Mouse (Mus musculus): ENCODE measurements around the gene Cd276. TPM values are rescaled to one million over a fixed set of nuclear protein-coding genes. Genes with fewer than 3 reads are reported as not detected.

Gene Cd276
- total and polyA plus RNA-seq, 3 experiments, result 0.55 to 1.3 (median 0.78) TPM

DNA sequence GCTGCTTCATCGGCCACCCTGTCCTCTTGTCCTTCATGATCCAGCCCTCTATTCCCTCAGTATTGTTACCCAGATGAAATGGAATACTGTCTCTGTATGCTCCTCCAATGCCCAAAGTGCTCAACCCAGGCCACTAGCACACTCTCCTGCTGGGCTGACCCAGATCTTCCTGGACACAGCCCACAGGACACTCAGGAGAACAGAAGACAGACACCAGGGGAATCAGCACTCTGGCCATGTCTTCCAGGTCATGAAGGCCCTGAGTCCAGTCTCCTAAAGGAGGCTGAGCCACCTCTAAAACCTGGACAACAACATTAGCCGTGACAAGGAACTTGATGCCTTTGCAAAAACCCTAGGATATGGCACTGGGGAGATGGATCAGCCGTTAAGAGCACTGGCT is 38.8 kb downstream of the Cd276 start:
- dilution Hi-C loops (cut with MboI; ENCODE audit: extremely low pct_ligation_motif_present, extremely low pct_unique_long_range_greater_than_20kb, low sequenced_read_pairs) (no loop called here), in situ Hi-C loops (cut with MboI; ENCODE audit: low pct_ligation_motif_present, low pct_unique_long_range_greater_than_20kb, low sequenced_read_pairs) (no loop called here)
- no peak for DNase-seq (ENCODE audit: extremely low read depth)
- no peak overlapping the region for H3K27ac ChIP-seq (ENCODE audit: insufficient read depth, low read depth)
- no peaks in the 10 kb centered on the region for H3K36me3 ChIP-seq (replicated peaks in 1 of 2; ENCODE audit: control insufficient read depth in 1 of 2, insufficient read depth in 1 of 2, low read length in 1 of 2)
- no peak overlapping the region for H3K4me2 ChIP-seq (ENCODE audit: insufficient read depth, low read depth, poor library complexity, severe bottlenecking)
- H3K4me1 ChIP-seq (ENCODE audit: control insufficient read depth in 1 of 2, insufficient read depth in 2 of 2), result peaks cover 17 to 81% of the 10 kb centered on the region in 2 experiments
- H3K79me2 ChIP-seq (replicated peaks; ENCODE audit: control insufficient read depth, extremely low read depth, insufficient read depth, poor library complexity, severe bottlenecking), result no peaks in the 10 kb centered on the region
- no peaks in the 10 kb centered on the region for H3K9me3 ChIP-seq (replicated peaks; ENCODE audit: low read length)
- H3K27me3 ChIP-seq (replicated peaks), result no peaks in the 10 kb centered on the region
- H3K9ac ChIP-seq (ENCODE audit: insufficient read depth, low read depth), result no peak overlapping the region
- H3K4me3 ChIP-seq (replicated peaks in 1 of 3; ENCODE audit: low read depth in 2 of 3, low read length in 2 of 3, poor library complexity in 1 of 3), result no peak overlapping the region
- no peak for TF ChIP-seq UBTF (IDR thresholded peaks at IDR 0.05; ENCODE audit: low read depth, low read length)
- TF ChIP-seq ZKSCAN1 (IDR thresholded peaks at IDR 0.05; ENCODE audit: borderline replicate concordance, low read depth, low read length), result no peak
- no peak for TF ChIP-seq ZC3H11A (IDR thresholded peaks at IDR 0.05; ENCODE audit: low read depth, low read length)
- TF ChIP-seq USF1 (IDR thresholded peaks at IDR 0.05; ENCODE audit: low read depth, low read length), result no peak
- no peak for TF ChIP-seq ETS1 (conservative IDR thresholded peaks at IDR 0.05; ENCODE audit: low read depth, low read length)
- no peak for TF ChIP-seq TCF12 (IDR thresholded peaks at IDR 0.05; ENCODE audit: low read depth, low read length)
- no peak for TF ChIP-seq JUN (IDR thresholded peaks at IDR 0.05; ENCODE audit: insufficient read depth, low read depth, low read length)
- no peak for TF ChIP-seq HCFC1 (IDR thresholded peaks at IDR 0.05; ENCODE audit: low read depth, low read length)
- no peak for TF ChIP-seq MAFK (IDR thresholded peaks at IDR 0.05; ENCODE audit: insufficient replicate concordance, low read length)

DNA sequence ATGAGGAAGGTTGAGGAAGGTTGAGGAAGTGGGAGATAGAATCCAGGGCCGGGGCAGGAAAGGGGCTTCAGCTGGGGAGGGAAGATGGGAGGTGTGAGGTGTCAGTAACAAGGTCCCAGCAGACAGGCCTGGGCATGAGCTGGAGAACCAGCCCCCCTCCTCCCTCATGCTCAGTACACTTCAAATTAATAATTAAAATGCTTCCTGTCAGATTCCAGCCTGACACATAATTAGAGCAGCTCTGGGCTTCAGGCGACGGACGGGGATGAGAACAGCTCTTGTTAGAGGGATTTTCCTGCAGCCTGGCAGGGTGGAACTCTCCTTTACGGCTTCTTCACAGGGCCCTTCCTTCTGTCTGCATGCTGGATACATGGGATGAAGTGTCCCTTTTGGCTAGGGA is 41.5 kb downstream of the Cd276 start:
- Histone ChIP-seq H3K4me3 (replicated peaks in 1 of 3; ENCODE audit: low read depth in 2 of 3, low read length in 2 of 3, poor library complexity in 1 of 3) (no peak overlapping the region), H3K9ac (ENCODE audit: insufficient read depth, low read depth) (no peak overlapping the region), H3K4me2 (ENCODE audit: insufficient read depth, low read depth, poor library complexity, severe bottlenecking) (no peak overlapping the region), H3K27me3 (replicated peaks) (no peaks in the 10 kb centered on the region), H3K79me2 (replicated peaks; ENCODE audit: control insufficient read depth, extremely low read depth, insufficient read depth, poor library complexity, severe bottlenecking) (no peaks in the 10 kb centered on the region), H3K4me1 (ENCODE audit: control insufficient read depth in 1 of 2, insufficient read depth in 2 of 2) (peaks cover 31 to 81% of the 10 kb centered on the region in 2 experiments), H3K27ac (ENCODE audit: insufficient read depth, low read depth) (no peak overlapping the region), H3K9me3 (replicated peaks; ENCODE audit: low read length) (no peaks in the 10 kb centered on the region), H3K36me3 (replicated peaks in 1 of 2; ENCODE audit: control insufficient read depth in 1 of 2, insufficient read depth in 1 of 2, low read length in 1 of 2) (no peaks in the 10 kb centered on the region)
- in situ Hi-C loops (cut with MboI; ENCODE audit: low pct_ligation_motif_present, low pct_unique_long_range_greater_than_20kb, low sequenced_read_pairs) (no loop called here), dilution Hi-C loops (cut with MboI; ENCODE audit: extremely low pct_ligation_motif_present, extremely low pct_unique_long_range_greater_than_20kb, low sequenced_read_pairs) (no loop called here)
- TF ChIP-seq KAT2A (IDR thresholded peaks at IDR 0.05; ENCODE audit: insufficient replicate concordance, low read length), result no peak
- no peak for TF ChIP-seq JUND (conservative IDR thresholded peaks at IDR 0.05; ENCODE audit: low read depth, low read length)
- TF ChIP-seq IRF4 (IDR thresholded peaks at IDR 0.05; ENCODE audit: low read depth, low read length), result no peak
- TF ChIP-seq ZKSCAN1 (IDR thresholded peaks at IDR 0.05; ENCODE audit: borderline replicate concordance, low read depth, low read length), result no peak
- DNase-seq (ENCODE audit: extremely low read depth), result no peak

DNA sequence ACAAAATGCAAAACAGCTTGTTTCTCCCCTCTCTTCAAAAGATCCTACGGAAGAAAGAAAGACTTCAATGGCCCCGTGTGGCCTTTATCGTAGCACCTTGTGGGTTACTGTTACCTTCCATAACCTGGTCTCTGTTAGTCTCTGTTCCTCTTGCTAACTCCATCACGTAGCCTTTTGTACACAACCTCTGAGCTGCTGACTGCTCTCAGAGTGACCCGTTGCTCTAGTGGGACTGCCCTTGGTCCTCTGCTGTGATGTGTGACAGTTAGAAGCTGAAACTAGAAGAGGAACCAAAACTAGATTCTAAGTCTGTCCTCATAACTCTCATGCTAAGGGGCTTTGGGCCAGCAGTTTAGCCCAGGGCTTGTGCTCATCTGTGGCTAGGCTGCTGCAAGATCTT is 44.8 kb downstream of the Cd276 start:
- no peaks in the 10 kb centered on the region for H3K36me3 ChIP-seq (replicated peaks in 1 of 2; ENCODE audit: control insufficient read depth in 1 of 2, insufficient read depth in 1 of 2, low read length in 1 of 2)
- in situ Hi-C loops (cut with MboI; ENCODE audit: low pct_ligation_motif_present, low pct_unique_long_range_greater_than_20kb, low sequenced_read_pairs), result no loop called here
- TF ChIP-seq CTCF (conservative IDR thresholded peaks at IDR 0.05 in 1 of 2, IDR thresholded peaks at IDR 0.05 in 1 of 2; ENCODE audit: low read depth in 2 of 2, low read length in 2 of 2) (no peak), RCOR1 (conservative IDR thresholded peaks at IDR 0.05; ENCODE audit: low read depth, low read length) (no peak), CHD2 (IDR thresholded peaks at IDR 0.05; ENCODE audit: low read length) (no peak), KAT2A (IDR thresholded peaks at IDR 0.05; ENCODE audit: insufficient replicate concordance, low read length) (no peak), ZKSCAN1 (IDR thresholded peaks at IDR 0.05; ENCODE audit: borderline replicate concordance, low read depth, low read length) (no peak), NELFE (IDR thresholded peaks at IDR 0.05; ENCODE audit: low read depth, low read length) (peak; percentile 33; the same call in 1 of the 2 replicates), ELF1 (IDR thresholded peaks at IDR 0.05; ENCODE audit: low read depth, low read length) (0 out of 2 replicates have a peak, but pooled peaks have one; percentile 25), JUND (conservative IDR thresholded peaks at IDR 0.05; ENCODE audit: low read depth, low read length) (no peak), SIN3A (IDR thresholded peaks at IDR 0.05; ENCODE audit: low read length) (peak; percentile 50; the same call in 1 of the 2 replicates), MAX (IDR thresholded peaks at IDR 0.05; ENCODE audit: low read length) (no peak), USF2 (conservative IDR thresholded peaks at IDR 0.05; ENCODE audit: low read depth, low read length) (no peak), JUN (IDR thresholded peaks at IDR 0.05; ENCODE audit: insufficient read depth, low read depth, low read length) (no peak), TBP (conservative IDR thresholded peaks at IDR 0.05; ENCODE audit: low read depth, low read length) (peak; percentile 85), PAX5 (IDR thresholded peaks at IDR 0.05; ENCODE audit: low read length) (no peak), MAZ (IDR thresholded peaks at IDR 0.05; ENCODE audit: low read depth, low read length) (peak; percentile 59; the same call in 1 of the 2 replicates), RAD21 (IDR thresholded peaks at IDR 0.05; ENCODE audit: low read depth, low read length) (no peak; the same call in none of the 2 replicates), ZMIZ1 (IDR thresholded peaks at IDR 0.05; ENCODE audit: low read depth, low read length) (peak; percentile 42; the same call in 1 of the 2 replicates)

More for the DNA sequence above, 44.8 kb downstream of the Cd276 start:
- peak; percentile 87 for DNase-seq (ENCODE audit: extremely low read depth)
- peaks cover 19 to 76% of the 10 kb centered on the region in 2 experiments for H3K4me1 ChIP-seq (ENCODE audit: control insufficient read depth in 1 of 2, insufficient read depth in 2 of 2)
- 0 out of 2 replicates have a peak overlapping the region, but pooled peaks have one; percentile 18 for H3K4me2 ChIP-seq (ENCODE audit: insufficient read depth, low read depth, poor library complexity, severe bottlenecking)
- no peaks in the 10 kb centered on the region for H3K79me2 ChIP-seq (replicated peaks; ENCODE audit: control insufficient read depth, extremely low read depth, insufficient read depth, poor library complexity, severe bottlenecking)
- no peak overlapping the region for H3K4me3 ChIP-seq (replicated peaks in 1 of 3; ENCODE audit: low read depth in 2 of 3, low read length in 2 of 3, poor library complexity in 1 of 3)
- no peak overlapping the region for H3K9ac ChIP-seq (ENCODE audit: insufficient read depth, low read depth)
- peaks cover 3% of the 10 kb centered on the region for H3K9me3 ChIP-seq (replicated peaks; ENCODE audit: low read length)
- H3K27ac ChIP-seq (ENCODE audit: insufficient read depth, low read depth), result peak overlapping the region; percentile 85
- no peaks in the 10 kb centered on the region for H3K27me3 ChIP-seq (replicated peaks)
- dilution Hi-C loops (cut with MboI; ENCODE audit: extremely low pct_ligation_motif_present, extremely low pct_unique_long_range_greater_than_20kb, low sequenced_read_pairs), result no loop called here
